Mouse (Mus musculus) MEL (cell line): ENCODE data around the gene Car2. TPM values are rescaled to one million over a fixed set of nuclear protein-coding genes. Genes with fewer than 3 reads are reported as not detected.

ENCODE experiments used
- DNase-seq: peaks from one replicate; pipeline ENCODE4 v3.0.0; 2011; ENCODE audit warnings: low read depth, low spot score
- H3K27ac ChIP-seq: 2 replicates; pipeline ENCODE4 v1.5.1; 2012; ENCODE audit warnings: low read depth, mild to moderate bottlenecking, control low read depth, low read length, moderate library complexity; ENCODE audit not compliant: control insufficient read depth
- H3K27me3 ChIP-seq, 2 experiments: fragments of 150-350 bp in 1 of 2; sonication (generic) in 1 of 2; 2 replicates each; pipeline ENCODE4 v1.6.1; 2012; ENCODE audit warnings: low read length in 2 of 2, mild to moderate bottlenecking in 2 of 2, improper control_type of control experiment in 1 of 2, moderate library complexity in 1 of 2; ENCODE audit not compliant: insufficient read depth in 2 of 2, control insufficient read depth in 1 of 2
- H3K36me3 ChIP-seq, 2 experiments: 2 replicates each; pipeline ENCODE4 v1.6.1; 2012 to 2014; ENCODE audit warnings: low read length in 2 of 2, improper control_type of control experiment in 1 of 2, inconsistent platforms in 1 of 2, mild to moderate bottlenecking in 1 of 2; ENCODE audit not compliant: insufficient read depth in 2 of 2, control insufficient read depth in 1 of 2
- H3K4me1 ChIP-seq, 2 experiments: fragments of 150-350 bp in 1 of 2; sonication (generic) in 1 of 2; 2 replicates each; pipeline ENCODE4 v1.6.1; 2012; ENCODE audit warnings: low read length in 2 of 2, improper control_type of control experiment in 1 of 2, mild to moderate bottlenecking in 1 of 2; ENCODE audit not compliant: insufficient read depth in 2 of 2, control insufficient read depth in 1 of 2
- H3K4me3 ChIP-seq, 2 experiments: fragments of 150-350 bp in 1 of 2; sonication (generic) in 1 of 2; 2 replicates each; pipeline ENCODE4 v1.5.1; 2012; ENCODE audit warnings: low read depth in 2 of 2, low read length in 2 of 2, mild to moderate bottlenecking in 2 of 2, moderate library complexity in 2 of 2, control low read depth in 1 of 2, improper control_type of control experiment in 1 of 2; ENCODE audit not compliant: control insufficient read depth in 1 of 2, insufficient read depth in 1 of 2
- H3K79me2 ChIP-seq: 2 replicates; pipeline ENCODE4 v1.6.1; 2012; ENCODE audit warnings: mild to moderate bottlenecking, low read length, moderate library complexity; ENCODE audit not compliant: control insufficient read depth, poor library complexity, insufficient read depth
- H3K9ac ChIP-seq: 2 replicates; pipeline ENCODE4 v1.6.1; 2012; ENCODE audit warnings: low read depth, mild to moderate bottlenecking, control low read depth, low read length, moderate library complexity; ENCODE audit not compliant: control insufficient read depth, poor library complexity, severe bottlenecking
- H3K9me3 ChIP-seq: fragments of 150-350 bp; sonication (generic); replicated peaks from 2 replicates; pipeline ENCODE4 v1.6.1; 2012; ENCODE audit warnings: mild to moderate bottlenecking, low read length, improper control_type of control experiment, moderate library complexity; ENCODE audit not compliant: insufficient read depth
- BHLHE40 ChIP-seq: IDR thresholded peaks from 2 replicates; pipeline ENCODE4 v1.6.1; 2012; ENCODE audit warnings: low read depth, mild to moderate bottlenecking, inconsistent platforms, low read length, improper control_type of control experiment, borderline replicate concordance
- CHD1 ChIP-seq: IDR thresholded peaks from 2 replicates; pipeline ENCODE4 v1.6.1; 2012; ENCODE audit warnings: low read depth, mild to moderate bottlenecking, inconsistent platforms, low read length, improper control_type of control experiment
- CTCF ChIP-seq, 3 experiments: IDR thresholded peaks in 2 of 3; conservative IDR thresholded peaks in 1 of 3; 2 replicates each; pipeline ENCODE4 v1.5.1; 2011 to 2012; ENCODE audit warnings: low read length in 3 of 3, low read depth in 2 of 3, mild to moderate bottlenecking in 2 of 3, improper control_type of control experiment in 1 of 3, inconsistent platforms in 1 of 3, mixed read lengths in 1 of 3, moderate library complexity in 1 of 3; ENCODE audit not compliant: control insufficient read depth in 1 of 3, insufficient read depth in 1 of 3, poor library complexity in 1 of 3, severe bottlenecking in 1 of 3
- EP300 ChIP-seq, 2 experiments: IDR thresholded peaks; 2 replicates each; pipeline ENCODE4 v1.6.1; 2011; ENCODE audit warnings: improper control_type of control experiment in 2 of 2, low read length in 2 of 2, low read depth in 1 of 2, mild to moderate bottlenecking in 1 of 2
- ETS1 ChIP-seq: IDR thresholded peaks from 2 replicates; pipeline ENCODE4 v1.6.1; 2012; ENCODE audit warnings: low read depth, mild to moderate bottlenecking, inconsistent platforms, low read length, improper control_type of control experiment, moderate library complexity
- GATA1 ChIP-seq: IDR thresholded peaks from 2 replicates; pipeline ENCODE4 v1.6.1; 2011; ENCODE audit warnings: low read depth, low read length, improper control_type of control experiment
- MAFK ChIP-seq: IDR thresholded peaks from 2 replicates; pipeline ENCODE4 v1.6.1; 2011; ENCODE audit warnings: low read depth, mild to moderate bottlenecking, low read length, improper control_type of control experiment, borderline replicate concordance
- MXI1 ChIP-seq: IDR thresholded peaks from 2 replicates; pipeline ENCODE4 v1.6.1; 2011; ENCODE audit warnings: mild to moderate bottlenecking, low read depth, low read length, improper control_type of control experiment
- NELFE ChIP-seq: IDR thresholded peaks from 2 replicates; pipeline ENCODE4 v1.6.1; 2011; ENCODE audit warnings: low read depth, low read length, improper control_type of control experiment
- NRF1 ChIP-seq: IDR thresholded peaks from 2 replicates; pipeline ENCODE4 v1.6.1; 2014; ENCODE audit warnings: low read depth, mild to moderate bottlenecking, inconsistent platforms, low read length, improper control_type of control experiment, moderate library complexity; ENCODE audit not compliant: poor library complexity, insufficient read depth, severe bottlenecking
- POLR2AphosphoS2 ChIP-seq: IDR thresholded peaks from 2 replicates; pipeline ENCODE4 v1.6.1; 2011; ENCODE audit warnings: low read length, improper control_type of control experiment
- RCOR1 ChIP-seq: IDR thresholded peaks from 2 replicates; pipeline ENCODE4 v1.6.1; 2012; ENCODE audit warnings: low read depth, mild to moderate bottlenecking, inconsistent platforms, low read length, improper control_type of control experiment
- SIN3A ChIP-seq: IDR thresholded peaks from 2 replicates; pipeline ENCODE4 v1.6.1; 2012; ENCODE audit warnings: low read length, improper control_type of control experiment, inconsistent platforms
- TAL1 ChIP-seq: IDR thresholded peaks from 2 replicates; pipeline ENCODE4 v1.6.1; 2012; ENCODE audit warnings: mild to moderate bottlenecking, inconsistent platforms, low read length, moderate library complexity, mixed read lengths
- TBP ChIP-seq: IDR thresholded peaks from 2 replicates; pipeline ENCODE4 v1.8.0; 2011; ENCODE audit warnings: low read depth, low read length, improper control_type of control experiment
- TCF12 ChIP-seq: IDR thresholded peaks from 2 replicates; pipeline ENCODE4 v1.6.1; 2014; ENCODE audit warnings: low read depth, mild to moderate bottlenecking, inconsistent platforms, low read length, improper control_type of control experiment, moderate library complexity
- UBTF ChIP-seq: IDR thresholded peaks from 2 replicates; pipeline ENCODE4 v1.6.1; 2012; ENCODE audit warnings: low read depth, mild to moderate bottlenecking, inconsistent platforms, low read length, improper control_type of control experiment, moderate library complexity, borderline replicate concordance; ENCODE audit not compliant: insufficient read depth
- USF2 ChIP-seq, 2 experiments: IDR thresholded peaks; 2 replicates each; pipeline ENCODE4 v1.6.1; 2011 to 2012; ENCODE audit warnings: improper control_type of control experiment in 2 of 2, low read length in 2 of 2, borderline replicate concordance in 1 of 2, inconsistent platforms in 1 of 2, low read depth in 1 of 2, mild to moderate bottlenecking in 1 of 2; ENCODE audit not compliant: insufficient read depth in 1 of 2
- ZC3H11A ChIP-seq: IDR thresholded peaks from 2 replicates; pipeline ENCODE4 v1.6.1; 2012; ENCODE audit warnings: low read depth, mild to moderate bottlenecking, inconsistent platforms, low read length, improper control_type of control experiment
- polyA plus RNA-seq, 2 experiments: library from polyadenylated mRNA; stranded (reverse) in 1 of 2; unstranded in 1 of 2; fragments of >175 nt in 1 of 2; fragments of >200 nt in 1 of 2; gene quantifications; 2 replicates each; pipeline versions ENCODE4 v1.2.1 to v1.2.4; 2012; ENCODE audit warnings: low replicate concordance in 2 of 2, low read depth in 1 of 2; ENCODE audit not compliant: insufficient read length in 2 of 2, insufficient read depth in 1 of 2, missing spikeins in 1 of 2
- total RNA-seq: library from RNA; depleted of rRNA; stranded (reverse); fragments of 300-350 nt; gene quantifications from 2 replicates; pipeline ENCODE4 v1.2.3, GENCODE M21; 2012

The Car2 gene
- total and polyA plus RNA-seq, 3 experiments: 109 to 397 (median 369) TPM

DNA sequence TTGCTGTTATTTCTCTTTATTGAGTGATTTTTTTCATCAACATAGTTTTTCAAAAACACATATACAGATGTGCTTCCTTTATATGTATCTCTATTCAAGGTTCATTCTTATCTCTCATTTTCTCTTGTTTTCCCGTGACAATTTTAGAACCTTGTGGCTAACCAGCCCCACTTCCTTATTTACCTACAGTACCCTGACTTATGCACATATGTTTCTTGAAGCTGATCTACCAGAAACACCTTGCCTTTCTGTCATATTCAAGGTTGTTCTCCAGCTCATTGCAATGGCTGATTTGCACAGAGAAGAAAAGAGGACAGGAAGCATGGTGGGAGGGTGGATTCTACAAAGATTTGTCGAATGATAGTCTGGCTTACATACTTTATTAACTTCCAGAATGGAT, 29.3 kb downstream of the Car2 start (continued):
- no peak for TF ChIP-seq UBTF

DNA sequence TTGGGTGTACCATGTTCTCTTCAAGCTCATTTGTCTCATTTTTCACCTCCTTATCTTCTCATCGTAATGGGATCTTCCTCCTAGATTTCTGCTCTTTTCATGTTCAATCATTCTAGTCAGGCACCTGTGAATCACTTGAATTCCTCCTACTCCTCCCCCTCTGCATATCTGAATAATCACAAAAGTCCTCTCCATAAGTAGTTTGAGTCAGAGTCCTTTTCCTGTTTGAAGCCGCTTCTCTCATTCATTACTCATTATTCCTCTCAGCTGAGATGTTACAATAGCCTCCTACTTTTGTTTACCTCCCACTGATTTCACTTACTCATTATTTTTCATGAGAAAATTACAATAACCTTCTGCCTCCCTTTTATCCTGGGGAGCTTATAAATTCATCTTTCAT, 31.2 kb downstream of the Car2 start:
- Histone ChIP-seq H3K79me2 (no peaks in the 10 kb centered on the region), H3K9ac (no peak overlapping the region), H3K4me1 (peaks cover 5 to 7% of the 10 kb centered on the region in 2 experiments), H3K9me3 (no peaks in the 10 kb centered on the region), H3K27ac (no peak overlapping the region), H3K27me3 (no peaks in the 10 kb centered on the region), H3K4me3 (no peak overlapping the region), H3K36me3 (peaks cover 0 to 9% of the 10 kb centered on the region in 2 experiments; a peak in 2 of 4 replicates)
- TF ChIP-seq MXI1: no peak
- TF ChIP-seq TBP: no peak
- no peak for TF ChIP-seq ETS1
- no peak for TF ChIP-seq EP300 (IDR thresholded peaks at IDR 0.05; ENCODE audit: low read depth in 1 of 2, low read length in 2 of 2)
- no peak for TF ChIP-seq ZC3H11A
- no peak for TF ChIP-seq NRF1
- no peak for TF ChIP-seq CHD1
- no peak for TF ChIP-seq CTCF (IDR thresholded peaks at IDR 0.05 in 2 of 3, conservative IDR thresholded peaks at IDR 0.05 in 1 of 3; ENCODE audit: control insufficient read depth in 1 of 3, insufficient read depth in 1 of 3, low read depth in 2 of 3, low read length in 3 of 3, poor library complexity in 1 of 3, severe bottlenecking in 1 of 3)
- no peak for TF ChIP-seq NELFE
- no peak for DNase-seq

DNA sequence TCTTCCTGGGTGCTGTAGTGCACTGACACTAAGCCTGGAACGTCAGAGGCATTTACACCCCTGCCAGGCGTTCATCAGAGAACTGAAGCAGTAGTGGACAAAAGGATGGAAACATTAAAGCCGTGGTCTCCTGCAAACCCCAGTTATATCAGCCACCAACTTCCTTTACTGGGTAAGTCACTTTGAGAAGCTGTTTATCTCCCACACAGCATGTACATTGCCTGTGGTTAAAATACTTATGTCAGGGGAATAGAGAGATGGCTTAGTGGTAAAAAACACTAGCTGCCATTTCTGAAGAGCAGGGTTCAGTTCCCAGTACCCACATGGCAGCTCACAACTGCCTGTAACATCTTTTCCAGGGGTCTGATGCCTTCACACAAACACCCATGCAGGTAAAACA, 58.6 kb downstream of the Car2 start:
- peak; percentile 71 for DNase-seq

More for the DNA sequence above, 58.6 kb downstream of the Car2 start:
- Histone ChIP-seq H3K79me2 (no peaks in the 10 kb centered on the region), H3K9me3 (no peaks in the 10 kb centered on the region)
- no peak for TF ChIP-seq BHLHE40
- TF ChIP-seq ETS1: no peak
- peak; percentile 98 for TF ChIP-seq TBP
- TF ChIP-seq RCOR1: no peak
- TF ChIP-seq SIN3A: no peak
- TF ChIP-seq USF2 (IDR thresholded peaks at IDR 0.05; ENCODE audit: borderline replicate concordance in 1 of 2, insufficient read depth in 1 of 2, low read depth in 1 of 2, low read length in 2 of 2): no peak
- peak; percentile 36; the same call in 1 of the 2 replicates for TF ChIP-seq MAFK
- TF ChIP-seq TCF12: 0 out of 2 replicates have a peak, but pooled peaks have one; percentile 40
- no peak for TF ChIP-seq POLR2AphosphoS2
- no peak for TF ChIP-seq UBTF
- peak; percentile 51; the same call in 1 of the 2 replicates for TF ChIP-seq GATA1
- peak; percentile 43 to 62; a peak in 2 of 4 replicates for TF ChIP-seq EP300 (IDR thresholded peaks at IDR 0.05; ENCODE audit: low read depth in 1 of 2, low read length in 2 of 2)
- TF ChIP-seq TAL1: 0 out of 2 replicates have a peak, but pooled peaks have one; percentile 7
- TF ChIP-seq, all 39 proteins: peak for 6
- Histone ChIP-seq H3K9ac (no peak overlapping the region), H3K4me3 (no peak overlapping the region), H3K36me3 (peaks cover 0 to 2% of the 10 kb centered on the region in 2 experiments; a peak in 1 of 4 replicates), H3K27me3 (no peaks in the 10 kb centered on the region), H3K27ac (no peak overlapping the region), H3K4me1 (peaks cover 0 to 2% of the 10 kb centered on the region in 2 experiments; a peak in 1 of 4 replicates)
